Mouse (Mus musculus) embryonic facial prominence, embryonic 12.5 days (tissue): ENCODE results near the gene Armc2. TPM values are rescaled to one million over a fixed set of nuclear protein-coding genes. Genes with fewer than 3 reads are reported as not detected.

Experiments
- ATAC-seq: fragments of 200-750 bp; cut with Nextera tagmentation; 2 replicates; pipeline ENCODE4 v1.8.0; 2017; ENCODE audit not compliant: insufficient number of reproducible peaks, insufficient read depth, low FRiP score, low TSS enrichment
- H3K27ac ChIP-seq: fragments of 300-500 bp; sonication (generic); 2 replicates; pipeline ENCODE4 v1.5.1; 2016; ENCODE audit warnings: mild to moderate bottlenecking
- H3K27me3 ChIP-seq: fragments of 300-500 bp; sonication (generic); 2 replicates; pipeline ENCODE4 v1.6.1; 2016; ENCODE audit warnings: mild to moderate bottlenecking, moderate library complexity
- H3K36me3 ChIP-seq: fragments of 300-500 bp; sonication (generic); 2 replicates; pipeline ENCODE4 v1.6.1; 2016; ENCODE audit warnings: mild to moderate bottlenecking
- H3K4me1 ChIP-seq: fragments of 300-500 bp; sonication (generic); 2 replicates; pipeline ENCODE4 v1.6.1; 2016
- H3K4me2 ChIP-seq: fragments of 300-500 bp; sonication (generic); replicated peaks from 2 replicates; pipeline ENCODE4 v1.6.1; 2016; ENCODE audit warnings: mild to moderate bottlenecking, moderate library complexity
- H3K4me3 ChIP-seq: fragments of 300-500 bp; sonication (generic); 2 replicates; pipeline ENCODE4 v1.5.1; 2016; ENCODE audit warnings: mild to moderate bottlenecking
- H3K9ac ChIP-seq: fragments of 300-500 bp; sonication (generic); 2 replicates; pipeline ENCODE4 v1.6.1; 2016; ENCODE audit warnings: mild to moderate bottlenecking, moderate library complexity
- H3K9me3 ChIP-seq: fragments of 300-500 bp; sonication (generic); 2 replicates; pipeline ENCODE4 v1.6.1; 2016; ENCODE audit warnings: mild to moderate bottlenecking, moderate library complexity
- WGBS: fragments of 180-500 bp; shearing (Covaris S2); methylation state at CpG from one replicate; pipeline ENCODE4 v1.1.7; 2016; 5-methylcytosine and 5-hydroxymethylcytosine counted together
- polyA plus RNA-seq: library from polyadenylated mRNA; unstranded; fragments of >200 nt; fragmentation: Nextera tagmentation; extraction: Ambion mirVana; gene quantifications from 2 replicates; pipeline ENCODE4 v1.2.1, GENCODE M21; 2016

Armc2 gene
- polyA plus RNA-seq, 1 experiment from 2014 or later, result 4.7 TPM

DNA sequence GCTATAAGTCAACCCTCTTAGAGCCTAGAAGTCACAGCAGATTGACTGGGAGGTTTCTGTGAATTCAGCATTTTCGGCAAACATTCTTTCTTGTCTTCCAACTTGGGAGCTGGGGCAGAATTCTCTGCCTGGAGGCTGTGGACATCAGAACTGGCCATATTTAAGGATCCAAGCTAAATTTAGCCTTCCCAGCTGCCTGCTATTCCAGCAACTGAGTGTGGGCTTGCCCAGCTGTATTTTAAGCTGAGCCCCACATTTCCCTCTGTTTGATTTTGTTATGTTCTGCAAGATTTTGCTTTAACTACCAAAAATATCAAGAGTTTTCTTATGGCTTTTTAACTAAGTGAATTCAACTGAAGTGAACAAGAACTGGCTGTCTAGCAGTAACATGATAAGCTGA, 24.6 kb upstream of the Armc2 start:
- Histone ChIP-seq H3K27ac (peak overlapping the region; percentile 41; the same call in 1 of the 2 replicates), H3K27me3 (no peaks in the 10 kb centered on the region), H3K9ac (no peak overlapping the region), H3K9me3 (no peaks in the 10 kb centered on the region), H3K4me2 (no peak overlapping the region), H3K4me3 (no peak overlapping the region), H3K36me3 (no peaks in the 10 kb centered on the region), H3K4me1 (peaks cover 25% of the 10 kb centered on the region)
- 33% methylated on average over 1 of the region's 1 CpGs for WGBS
- ATAC-seq, result no peak

DNA sequence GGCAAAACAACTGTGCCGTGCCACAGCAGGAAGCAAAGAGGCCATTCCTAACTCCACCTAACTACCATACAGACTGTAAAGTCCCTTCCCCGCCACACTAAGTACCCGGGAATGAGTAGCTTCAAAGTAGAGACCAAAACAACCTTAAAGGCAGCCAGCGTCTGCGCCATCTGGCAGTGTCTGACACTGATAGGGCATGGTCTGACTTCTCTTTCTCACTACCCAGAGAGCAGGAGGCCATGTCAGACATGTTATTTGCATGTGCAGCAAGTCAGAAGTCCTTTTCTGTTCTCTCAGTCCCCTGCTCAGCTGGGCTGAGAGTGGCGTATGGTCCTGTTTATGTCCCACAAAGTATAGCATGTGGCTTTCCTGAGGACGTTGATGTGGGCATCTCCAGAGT, 23.8 kb upstream of the Armc2 start:
- no peak overlapping the region for H3K27ac ChIP-seq
- H3K9me3 ChIP-seq, result no peaks in the 10 kb centered on the region
- peaks cover 29% of the 10 kb centered on the region for H3K4me1 ChIP-seq
- no peak overlapping the region for H3K9ac ChIP-seq
- no peak overlapping the region for H3K4me2 ChIP-seq
- 50% methylated on average over 7 of the region's 7 CpGs for WGBS
- ATAC-seq, result no peak
- H3K27me3 ChIP-seq, result no peaks in the 10 kb centered on the region
- no peak overlapping the region for H3K4me3 ChIP-seq
- H3K36me3 ChIP-seq, result no peaks in the 10 kb centered on the region

DNA sequence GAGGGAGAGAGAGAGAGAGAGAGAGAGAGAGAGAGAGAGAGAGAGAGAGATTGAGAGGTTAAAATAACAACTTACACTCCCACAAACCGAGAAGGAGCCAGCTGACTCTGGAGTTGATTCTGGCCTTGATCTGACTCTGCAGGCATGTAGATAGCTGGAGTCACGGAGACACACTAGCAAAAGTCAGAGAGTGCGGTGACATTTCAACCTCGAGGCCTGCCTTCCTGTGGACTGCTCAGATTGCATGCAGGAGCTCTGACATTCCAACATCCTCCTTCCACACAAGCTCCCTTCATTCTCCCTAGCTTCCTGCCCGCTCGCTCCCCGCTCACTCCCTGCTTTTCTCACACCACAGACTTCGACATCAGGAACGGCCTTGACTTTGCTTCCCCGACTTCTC, 20.3 kb upstream of the Armc2 start:
- H3K4me3 ChIP-seq, result no peak overlapping the region
- H3K27me3 ChIP-seq, result no peaks in the 10 kb centered on the region
- peak overlapping the region; percentile 3; the same call in 1 of the 2 replicates for H3K27ac ChIP-seq
- peaks cover 43% of the 10 kb centered on the region for H3K4me1 ChIP-seq
- no peak overlapping the region for H3K4me2 ChIP-seq
- no peaks in the 10 kb centered on the region for H3K36me3 ChIP-seq
- WGBS, result 22% methylated on average over 10 of the region's 10 CpGs
- H3K9ac ChIP-seq, result no peak overlapping the region
- no peak for ATAC-seq
- no peaks in the 10 kb centered on the region for H3K9me3 ChIP-seq

DNA sequence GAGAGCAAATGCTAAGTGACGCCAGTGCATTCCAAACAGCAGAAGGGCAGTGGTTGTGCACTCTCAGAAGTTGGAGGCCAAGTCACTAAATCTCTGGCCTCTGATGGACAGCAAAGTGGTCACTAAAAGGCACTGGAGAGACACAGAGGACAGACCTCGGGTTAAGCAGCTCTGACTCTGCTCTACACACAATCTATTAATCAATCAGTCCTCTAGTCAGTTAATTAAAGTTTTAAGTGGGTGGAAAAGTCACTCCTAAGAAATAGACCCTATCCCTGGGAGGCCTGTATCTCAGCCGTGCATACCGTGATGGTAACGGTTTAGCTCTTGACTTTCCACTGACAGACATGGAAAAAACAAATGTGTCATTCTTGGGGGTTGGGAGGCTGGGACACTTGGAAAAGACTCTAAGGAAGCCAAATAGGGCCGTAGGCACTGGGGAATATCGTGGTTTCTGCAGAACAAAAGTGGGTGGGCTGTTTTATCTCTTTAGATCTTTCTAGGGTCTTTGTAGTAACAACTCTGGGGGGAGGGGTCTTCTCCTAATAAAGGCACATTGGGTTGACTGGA, 19.1 kb upstream of the Armc2 start:
- no peak overlapping the region for H3K9ac ChIP-seq
- WGBS, result 50% methylated on average over 7 of the region's 7 CpGs
- ATAC-seq, result no peak
- H3K27me3 ChIP-seq, result no peaks in the 10 kb centered on the region
- no peak overlapping the region for H3K27ac ChIP-seq
- no peak overlapping the region for H3K4me2 ChIP-seq
- H3K4me1 ChIP-seq, result peaks cover 31% of the 10 kb centered on the region
- H3K9me3 ChIP-seq, result no peaks in the 10 kb centered on the region
- H3K4me3 ChIP-seq, result no peak overlapping the region
- no peaks in the 10 kb centered on the region for H3K36me3 ChIP-seq

DNA sequence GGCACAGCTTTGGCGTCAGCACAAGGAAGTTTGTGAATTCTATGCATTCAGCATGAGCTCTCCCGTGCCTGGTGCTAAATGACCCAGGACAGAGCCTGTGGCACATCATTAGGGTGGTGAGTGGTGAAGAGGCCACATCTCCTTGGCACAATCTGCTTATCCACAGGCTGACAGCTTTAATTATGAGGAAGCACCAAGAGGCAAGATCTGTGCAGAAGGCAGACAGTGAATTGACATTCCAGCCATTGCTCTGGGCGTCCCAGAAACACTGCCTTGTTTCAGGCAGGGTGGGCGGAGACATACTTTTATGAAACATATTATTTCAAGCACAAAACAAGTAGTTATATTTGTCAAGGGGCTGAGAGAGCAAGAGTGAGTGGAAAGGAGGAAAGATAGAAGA, 18.6 kb upstream of the Armc2 start:
- Histone ChIP-seq H3K27me3 (no peaks in the 10 kb centered on the region), H3K36me3 (no peaks in the 10 kb centered on the region), H3K4me1 (peaks cover 26% of the 10 kb centered on the region), H3K4me2 (no peak overlapping the region), H3K9me3 (no peaks in the 10 kb centered on the region), H3K9ac (no peak overlapping the region), H3K4me3 (no peak overlapping the region), H3K27ac (no peak overlapping the region)
- 55% methylated on average over 4 of the region's 4 CpGs for WGBS
- no peak for ATAC-seq

DNA sequence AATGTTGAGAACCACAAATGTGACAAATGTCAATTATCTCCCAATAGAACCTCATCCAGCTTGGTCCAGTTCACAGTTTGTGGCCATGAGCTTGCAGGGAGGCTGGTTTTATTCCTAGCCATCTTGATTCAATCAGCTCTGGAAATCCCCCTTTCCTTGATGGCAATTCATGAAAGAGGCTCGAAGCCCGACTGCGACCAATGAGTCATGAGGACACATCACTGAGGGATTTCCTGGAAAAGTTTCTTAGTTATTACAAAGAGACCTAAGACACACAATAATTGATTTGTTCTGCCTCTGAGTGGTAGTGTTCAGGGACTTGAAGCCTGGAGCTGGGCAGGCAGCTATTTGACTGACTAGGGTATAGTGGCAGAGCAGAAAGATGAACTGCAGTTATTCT, 15.3 kb upstream of the Armc2 start:
- WGBS, result 32% methylated on average over 3 of the region's 3 CpGs
- Histone ChIP-seq H3K9ac (no peak overlapping the region), H3K4me1 (peaks cover 27% of the 10 kb centered on the region), H3K4me2 (no peak overlapping the region), H3K9me3 (no peaks in the 10 kb centered on the region), H3K36me3 (no peaks in the 10 kb centered on the region), H3K27ac (no peak overlapping the region), H3K27me3 (no peaks in the 10 kb centered on the region), H3K4me3 (no peak overlapping the region)
- no peak for ATAC-seq

DNA sequence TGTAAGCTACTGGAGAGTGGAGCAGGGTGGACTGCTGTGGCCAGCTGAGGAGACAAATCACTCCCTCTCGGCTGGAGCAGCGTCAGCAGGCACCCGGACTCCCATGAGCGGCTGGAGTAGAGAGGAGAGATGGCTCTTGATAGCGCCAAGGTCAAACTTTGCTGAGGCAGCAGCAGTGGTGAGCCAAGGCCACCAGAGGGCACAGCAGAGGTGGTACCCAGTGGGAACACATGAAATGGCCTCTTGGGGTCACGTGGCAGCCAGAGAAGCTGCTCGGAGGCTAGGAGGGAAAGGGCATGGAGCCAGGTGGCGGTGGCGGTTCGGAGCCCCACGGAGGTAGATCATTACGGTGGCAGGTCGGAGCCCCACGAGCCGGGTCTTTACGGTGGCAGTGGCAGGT, 12.8 kb upstream of the Armc2 start:
- no peak for ATAC-seq
- Histone ChIP-seq H3K4me1 (peaks cover 15% of the 10 kb centered on the region; the same call in 1 of the 2 replicates), H3K4me2 (peak overlapping the region; percentile 24), H3K27ac (no peak overlapping the region), H3K4me3 (no peak overlapping the region), H3K9me3 (no peaks in the 10 kb centered on the region), H3K27me3 (no peaks in the 10 kb centered on the region), H3K36me3 (no peaks in the 10 kb centered on the region), H3K9ac (no peak overlapping the region)
- WGBS, result 22% methylated on average over 16 of the region's 16 CpGs

DNA sequence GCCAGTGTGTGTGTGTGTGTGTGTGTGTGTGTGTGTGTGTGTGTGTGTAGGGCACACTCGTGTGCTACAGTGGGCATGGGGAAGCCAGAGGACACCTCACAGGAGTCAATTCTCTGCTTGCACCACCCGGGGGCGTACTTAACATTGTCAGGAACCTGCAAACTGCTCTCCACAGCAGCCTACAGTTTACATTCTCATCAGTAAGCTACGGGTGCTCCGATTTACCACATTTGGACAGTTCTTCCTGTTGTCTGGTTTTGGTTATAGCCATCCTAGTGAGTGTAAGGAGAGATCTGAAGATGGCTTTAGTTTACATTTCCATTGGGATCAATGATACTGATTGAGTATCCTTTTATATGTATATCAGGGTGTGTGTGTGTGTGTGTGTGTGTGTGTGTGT, 11.3 kb upstream of the Armc2 start:
- Histone ChIP-seq H3K4me2 (no peak overlapping the region), H3K27ac (no peak overlapping the region), H3K36me3 (no peaks in the 10 kb centered on the region), H3K4me3 (no peak overlapping the region), H3K27me3 (no peaks in the 10 kb centered on the region), H3K9me3 (no peaks in the 10 kb centered on the region), H3K4me1 (peaks cover 11% of the 10 kb centered on the region; the same call in 1 of the 2 replicates), H3K9ac (no peak overlapping the region)
- no peak for ATAC-seq
- 64% methylated on average over 5 of the region's 5 CpGs for WGBS

DNA sequence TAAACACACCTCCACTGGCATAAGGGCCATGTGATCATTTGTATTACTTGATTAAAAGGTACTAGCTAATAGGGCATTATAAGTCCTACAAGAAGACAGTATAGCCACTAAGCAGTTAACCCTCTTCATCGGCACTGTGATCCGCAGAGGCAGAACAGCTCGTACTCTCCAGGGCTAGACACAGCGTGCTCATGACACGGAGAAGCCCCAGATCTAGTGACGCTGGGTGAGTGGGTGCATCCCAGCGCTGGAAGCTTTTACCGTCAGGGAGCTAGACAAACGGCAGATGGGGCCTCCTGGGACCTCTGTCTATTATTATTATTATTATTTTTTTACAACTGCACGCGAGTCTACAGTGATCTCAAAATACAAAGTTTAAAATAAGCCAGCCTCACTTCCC, 9.1 kb upstream of the Armc2 start:
- no peak for ATAC-seq
- Histone ChIP-seq H3K27ac (no peak overlapping the region), H3K27me3 (no peaks in the 10 kb centered on the region), H3K4me1 (peaks cover 6% of the 10 kb centered on the region; the same call in 1 of the 2 replicates), H3K36me3 (no peaks in the 10 kb centered on the region), H3K9me3 (no peaks in the 10 kb centered on the region), H3K4me3 (no peak overlapping the region), H3K4me2 (no peak overlapping the region), H3K9ac (no peak overlapping the region)
- WGBS, result 68% methylated on average over 11 of the region's 11 CpGs

DNA sequence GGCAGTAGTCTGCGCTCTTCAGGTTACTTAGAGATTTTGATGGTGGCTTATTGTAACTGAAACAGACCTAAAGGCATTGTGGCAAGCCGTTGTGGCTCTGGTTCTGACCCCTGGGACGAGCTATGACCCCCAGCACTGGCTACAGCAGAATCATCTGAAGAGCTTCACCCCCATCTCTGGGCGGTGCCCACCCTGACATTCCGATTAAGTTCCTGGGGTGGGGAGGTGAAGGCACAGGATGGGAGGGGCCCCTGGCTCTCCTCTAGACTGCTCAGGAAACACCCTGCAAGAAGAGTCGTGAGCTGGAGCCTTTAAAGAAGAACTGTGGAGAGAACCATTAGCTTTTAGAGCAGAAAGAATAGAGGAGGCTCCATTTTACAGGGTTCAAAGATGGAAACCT, 6.2 kb upstream of the Armc2 start:
- Histone ChIP-seq H3K4me1 (no peaks in the 10 kb centered on the region), H3K9me3 (no peaks in the 10 kb centered on the region), H3K36me3 (no peaks in the 10 kb centered on the region), H3K4me3 (no peak overlapping the region), H3K27me3 (no peaks in the 10 kb centered on the region), H3K4me2 (no peak overlapping the region), H3K9ac (no peak overlapping the region), H3K27ac (no peak overlapping the region)
- no peak for ATAC-seq
- 74% methylated on average over 6 of the region's 6 CpGs for WGBS

DNA sequence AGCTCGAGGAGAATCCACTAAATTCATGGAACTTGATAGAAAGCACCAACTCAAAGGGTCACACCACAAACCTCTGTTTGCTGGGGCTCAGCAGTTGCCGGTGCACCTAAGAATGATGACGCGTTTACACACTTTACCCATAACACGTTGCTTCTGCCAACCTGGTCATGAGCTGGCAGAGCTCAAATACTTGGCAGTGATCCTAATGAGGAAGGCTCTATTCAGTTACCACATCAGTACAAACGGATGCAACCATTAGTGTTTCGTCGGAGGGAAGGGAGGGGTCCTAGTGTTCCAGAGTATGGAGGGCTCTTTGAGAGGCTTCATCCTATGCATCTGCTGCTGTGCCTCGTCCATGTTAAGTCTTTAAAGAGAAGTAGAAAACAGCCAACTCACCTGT, 3.3 kb upstream of the Armc2 start:
- Histone ChIP-seq H3K27ac (no peak overlapping the region), H3K4me1 (peaks cover 4% of the 10 kb centered on the region; the same call in 1 of the 2 replicates), H3K36me3 (no peaks in the 10 kb centered on the region), H3K9me3 (no peaks in the 10 kb centered on the region), H3K9ac (no peak overlapping the region), H3K4me3 (no peak overlapping the region), H3K27me3 (peaks cover 2% of the 10 kb centered on the region; the same call in 1 of the 2 replicates), H3K4me2 (no peak overlapping the region)
- no peak for ATAC-seq
- WGBS, result 84% methylated on average over 9 of the region's 9 CpGs

DNA sequence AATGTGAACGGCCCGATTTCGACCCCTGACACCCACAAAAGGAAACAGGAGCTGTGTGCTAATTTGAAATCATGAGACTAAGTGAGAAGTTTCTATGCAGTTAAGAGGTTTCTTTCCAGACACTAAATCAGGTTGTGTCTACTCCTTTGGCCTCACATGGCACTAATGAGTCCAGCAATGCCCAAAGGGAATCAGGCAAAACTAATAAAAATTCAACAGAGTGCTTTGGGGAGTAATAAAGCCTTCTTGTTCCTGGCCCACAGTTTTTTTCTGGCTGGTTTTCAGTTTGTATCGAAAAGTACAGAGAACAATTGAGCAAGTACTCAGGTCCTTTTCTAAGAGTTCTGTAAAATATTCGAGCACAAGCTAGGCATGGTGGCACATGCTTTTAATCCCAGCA, 4.2 kb downstream of the Armc2 start:
- Histone ChIP-seq H3K9ac (no peak overlapping the region), H3K4me3 (no peak overlapping the region), H3K4me2 (no peak overlapping the region), H3K36me3 (no peaks in the 10 kb centered on the region), H3K27ac (no peak overlapping the region), H3K9me3 (no peaks in the 10 kb centered on the region), H3K4me1 (peaks cover 7% of the 10 kb centered on the region), H3K27me3 (peaks cover 5% of the 10 kb centered on the region; the same call in 1 of the 2 replicates)
- ATAC-seq, result no peak
- 72% methylated on average over 5 of the region's 5 CpGs for WGBS
